Mouse (Mus musculus): ENCODE results near the gene Arnt.
A peak's percentile ranks its signal among the peaks of the same experiment; 100 is the strongest.
"Not testable (repeated sequence)": the region's sequence is repeated elsewhere in the genome, so short reads cannot be mapped to it uniquely, and the experiment has no call there.

The Arnt gene

DNA sequence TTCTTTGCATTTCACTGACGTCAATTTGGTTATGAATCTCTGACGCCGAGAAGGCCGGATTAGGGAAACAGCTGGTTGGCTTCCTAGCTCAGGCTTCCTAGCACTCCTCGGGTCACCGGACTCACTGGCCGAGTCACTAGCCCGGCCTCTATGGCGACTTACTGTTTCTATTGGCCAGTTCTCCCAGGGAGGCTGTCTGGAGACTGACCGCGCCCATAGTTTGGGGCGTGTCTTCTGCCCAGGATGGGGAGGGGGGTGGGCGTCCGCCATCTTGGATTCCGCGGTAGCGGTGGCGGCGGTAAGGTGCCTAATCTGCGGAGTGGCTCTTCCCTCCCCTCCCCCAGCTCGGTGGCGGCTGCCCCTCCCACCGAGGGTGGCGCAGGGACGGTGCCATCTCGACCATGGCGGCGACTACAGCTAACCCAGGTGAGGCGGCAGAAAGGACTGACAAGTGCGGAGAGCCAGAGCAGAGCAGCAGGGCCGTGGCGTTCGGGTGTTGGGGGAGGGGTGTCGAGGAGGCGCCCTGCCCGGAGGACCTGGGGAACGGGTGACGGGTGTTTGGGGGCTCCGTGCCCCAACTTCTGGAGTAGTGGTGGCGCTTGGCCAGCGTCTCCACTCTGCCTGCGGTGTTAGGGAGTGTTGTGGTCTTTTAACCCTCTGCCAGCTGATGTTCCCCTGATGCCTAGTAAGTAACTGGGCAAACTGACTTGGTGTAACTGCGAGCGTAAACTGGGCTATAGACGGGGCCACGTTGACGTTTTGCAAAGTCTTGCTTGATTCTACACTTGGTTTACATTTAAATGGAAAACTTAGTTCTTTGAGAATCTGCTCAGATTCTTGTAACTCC, at the start of gene Arnt:
Arnt (plus strand) TSS at position 253 of the 847 bp plus-strand sequence.
- peak; percentile 97 for DNase-seq

DNA sequence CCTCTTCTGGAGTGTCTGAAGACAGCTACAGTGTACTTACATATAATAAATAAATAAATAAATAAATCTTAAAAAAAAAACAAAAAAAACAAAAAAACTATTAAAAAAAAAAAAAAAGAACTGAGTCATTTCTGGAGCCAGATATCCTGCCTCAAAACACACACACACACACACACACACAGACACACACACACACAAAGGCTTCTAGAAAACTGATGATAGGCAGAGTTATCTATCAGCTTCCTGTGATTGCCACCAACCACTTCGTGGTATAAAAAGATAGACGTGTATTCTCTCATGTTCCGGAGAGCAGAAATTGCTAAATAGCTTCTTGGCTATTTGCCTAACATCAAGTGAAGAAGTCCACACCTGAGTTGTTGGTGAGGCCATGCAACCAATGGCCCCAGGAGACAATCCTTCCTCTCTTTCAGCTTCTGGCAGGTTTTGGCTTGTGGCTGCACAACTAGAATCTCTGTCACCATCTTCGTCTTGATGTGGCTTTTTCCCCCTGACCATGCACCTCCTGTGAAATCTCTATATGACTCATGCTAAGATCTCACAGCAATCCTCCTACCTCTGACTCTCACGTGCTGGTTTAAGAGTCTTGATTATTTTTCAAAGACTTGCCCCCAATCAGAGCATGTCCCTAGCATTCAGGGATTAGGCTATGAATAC, 48.6 kb upstream of the Arnt start:
- DNase-seq, result no peak

DNA sequence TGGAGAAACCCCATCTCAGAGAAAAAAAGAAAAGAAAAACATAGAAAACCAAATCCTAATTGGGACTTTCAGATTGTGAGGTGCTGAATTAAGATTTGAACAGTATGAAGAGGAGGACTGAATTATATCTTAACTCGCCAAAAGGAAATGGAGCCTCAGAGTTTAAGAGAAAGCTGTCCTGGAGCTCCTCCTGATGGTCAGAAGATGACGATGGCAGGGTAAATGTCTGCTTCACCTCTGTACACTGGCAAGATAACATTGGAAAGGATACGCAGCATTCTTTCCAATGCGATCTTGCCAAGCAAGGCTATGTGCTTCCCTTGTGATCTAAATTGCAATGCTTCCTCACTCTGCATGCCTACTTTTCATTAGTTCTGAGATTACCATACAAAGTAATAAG, 39.8 kb upstream of the Arnt start:
- no peak for DNase-seq

DNA sequence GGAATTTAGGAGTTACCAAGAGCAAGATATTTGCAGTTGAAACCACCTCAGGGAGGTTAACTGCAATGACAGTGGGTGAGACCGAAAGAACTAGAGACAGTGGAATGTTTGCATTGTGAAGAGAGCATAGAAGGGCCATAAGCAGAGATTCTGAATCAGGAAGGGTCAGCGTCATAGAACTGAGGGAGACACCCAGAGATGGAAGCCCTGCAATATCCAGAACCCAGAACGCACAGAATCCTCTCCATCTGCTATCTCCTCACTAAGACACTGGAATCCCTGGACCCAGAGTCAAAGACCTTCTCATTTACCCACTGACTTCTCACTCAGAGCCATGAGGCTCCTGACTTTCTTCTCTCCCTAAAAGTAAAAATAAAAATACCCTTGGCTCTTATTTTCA, 31.4 kb upstream of the Arnt start, which contains the start of gene 4930558C23Rik:
4930558C23Rik (minus strand) TSS at position 101 of the 400 bp plus-strand sequence.
- DNase-seq, result no peak

DNA sequence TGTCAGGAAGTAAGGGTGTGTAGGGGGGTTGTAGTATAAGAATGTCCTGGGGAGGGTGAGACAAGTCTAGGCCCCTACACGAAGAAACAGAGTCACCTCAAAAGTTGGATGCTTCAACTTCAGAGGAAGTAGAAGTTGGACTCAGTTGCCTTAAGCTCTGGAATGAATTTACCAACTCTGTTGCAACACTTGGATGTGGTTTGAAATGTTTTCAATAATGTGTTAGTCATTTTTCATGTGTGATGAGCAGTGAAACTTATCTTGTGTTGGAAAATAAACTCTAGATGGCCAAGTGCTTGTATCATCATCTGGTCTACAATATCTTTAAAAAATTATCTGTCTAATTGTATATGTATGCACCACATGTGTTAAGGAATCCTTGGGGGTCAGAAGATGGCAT, 26.5 kb upstream of the Arnt start:
- DNase-seq, result no peak

DNA sequence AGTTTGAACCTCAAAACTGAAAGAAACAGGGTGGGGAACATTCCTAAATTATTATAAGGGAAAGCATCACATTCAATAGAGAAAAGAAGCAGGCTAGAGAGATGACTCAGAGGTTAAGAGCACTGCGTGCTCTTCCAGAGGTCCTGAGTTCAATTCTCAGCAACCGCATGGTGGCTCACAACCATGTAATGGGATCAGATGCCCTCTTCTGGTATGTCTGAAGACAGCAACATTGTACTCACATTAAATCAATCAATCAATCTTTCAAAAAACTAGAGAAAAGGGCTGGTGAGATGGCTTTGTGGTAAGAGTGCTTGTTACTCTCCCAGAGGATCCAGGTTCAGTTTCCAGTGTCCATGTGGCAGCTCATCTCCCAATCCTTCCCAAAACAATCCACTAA, 25.3 kb upstream of the Arnt start:
- DNase-seq, result no peak

DNA sequence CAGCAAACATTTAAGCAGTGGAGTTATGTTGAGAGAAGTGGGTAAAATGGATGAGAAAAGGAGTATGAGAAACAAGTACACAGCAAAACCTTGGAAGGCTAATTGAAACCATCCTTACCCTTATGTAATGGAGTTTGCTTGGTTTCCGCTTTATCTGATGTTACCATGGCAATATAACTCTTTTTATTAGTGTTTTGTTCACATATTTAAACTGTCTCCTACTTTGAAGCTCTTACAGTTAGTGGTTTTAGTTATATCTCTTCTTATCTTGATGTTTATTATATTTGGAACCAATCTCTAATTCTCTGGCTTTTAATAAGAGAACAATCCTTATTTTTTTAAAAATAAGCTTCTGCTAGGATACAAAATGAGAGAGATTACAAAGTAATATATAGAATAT, 21.9 kb upstream of the Arnt start:
- DNase-seq, result no peak

DNA sequence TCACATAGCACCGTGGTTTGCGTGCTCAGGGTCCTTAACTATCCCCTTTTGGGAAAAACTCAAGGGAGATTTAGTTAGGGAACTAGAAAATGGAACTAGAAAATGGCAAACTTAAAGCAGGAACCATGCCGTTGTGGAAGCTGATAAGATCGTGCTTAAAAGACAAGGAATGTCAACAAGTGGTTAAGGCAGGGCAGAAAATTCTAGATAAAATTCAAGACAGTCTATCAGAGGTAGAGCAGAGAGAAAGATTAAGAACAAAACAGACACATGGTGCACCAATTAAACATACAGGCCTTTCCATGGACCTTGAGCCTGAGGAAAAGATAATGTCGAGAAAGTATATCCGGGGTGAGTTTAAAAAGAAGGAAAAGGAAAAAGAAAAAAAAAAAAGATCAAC, 16.3 kb upstream of the Arnt start:
- no peak for DNase-seq

DNA sequence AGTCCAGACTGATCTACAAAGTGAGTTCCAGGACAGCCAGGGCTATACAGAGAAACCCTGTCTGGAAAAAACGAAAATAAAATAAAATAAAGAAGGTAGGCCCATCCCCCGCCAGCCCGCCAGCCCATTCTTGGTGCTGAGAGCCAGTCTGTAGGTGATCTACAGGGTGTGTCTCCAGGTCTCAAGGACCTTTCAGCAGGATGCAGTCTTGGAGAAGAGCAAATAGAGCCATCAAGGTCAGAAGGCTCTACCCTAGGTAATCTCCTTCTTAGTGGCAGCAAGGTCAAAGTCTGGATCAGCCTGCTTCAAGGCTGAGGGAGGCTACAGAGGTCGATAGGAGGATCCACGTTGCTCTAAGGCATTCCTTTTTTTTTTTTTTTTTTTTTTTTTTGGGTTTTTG, 7.7 kb upstream of the Arnt start:
- DNase-seq, result not testable (repeated sequence)

DNA sequence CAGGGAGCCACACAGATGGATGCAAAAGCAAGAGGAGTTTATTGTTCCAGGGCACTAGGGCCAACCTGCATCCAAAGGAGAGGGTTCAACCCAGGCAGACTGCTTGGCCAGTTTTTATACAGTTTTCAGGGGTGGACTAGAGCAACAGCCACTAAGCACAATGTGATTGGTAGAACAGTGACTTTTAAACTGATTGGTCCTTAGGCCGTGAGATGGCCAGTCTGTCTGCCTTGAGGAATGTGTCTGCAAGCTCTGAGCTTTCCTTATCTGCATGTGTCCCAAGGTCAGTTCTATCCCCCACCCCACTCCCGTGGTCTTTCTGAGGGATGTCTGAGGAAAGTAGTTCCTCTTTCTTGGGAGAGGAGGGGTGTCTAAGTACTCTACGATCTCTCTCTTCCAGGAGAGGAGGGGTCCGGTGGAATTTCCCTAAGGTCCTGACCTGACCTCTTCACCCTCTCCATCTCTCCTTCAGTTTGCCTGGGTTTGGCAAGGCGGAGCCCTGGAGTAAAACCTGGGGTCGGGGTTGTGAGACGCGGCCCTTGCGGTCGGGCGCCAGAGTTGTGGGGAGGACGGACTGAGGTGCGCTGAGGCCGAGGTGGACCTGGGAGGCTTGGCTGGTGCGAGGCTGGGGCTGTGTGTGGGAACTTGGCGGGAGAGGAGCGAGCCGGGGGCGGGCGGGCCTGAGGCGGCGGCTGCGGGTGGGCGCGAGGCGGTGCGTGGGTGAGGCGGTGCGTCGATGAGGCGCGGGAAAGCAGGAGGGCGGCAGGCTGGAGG, 6.9 kb upstream of the Arnt start:
- DNase-seq, result not testable (repeated sequence)

DNA sequence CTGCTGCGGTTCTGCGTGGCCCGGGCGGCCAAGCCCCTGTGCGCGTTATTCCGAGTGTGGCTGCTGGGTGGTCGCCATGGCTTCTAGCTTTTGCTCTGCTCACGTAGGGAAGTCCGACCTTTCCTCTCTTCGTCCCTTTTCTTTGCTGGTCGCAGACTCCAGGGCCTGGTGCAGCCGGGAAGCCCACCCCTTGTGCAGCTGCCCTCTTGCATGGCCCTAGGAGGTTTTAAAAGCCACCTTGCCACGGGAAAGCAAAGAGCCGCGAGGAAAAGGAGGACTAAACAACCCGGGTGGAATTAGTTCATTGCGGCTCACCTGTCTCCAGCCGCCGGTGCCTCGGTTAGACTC, 6.3 kb upstream of the Arnt start:
- not testable (repeated sequence) for DNase-seq

DNA sequence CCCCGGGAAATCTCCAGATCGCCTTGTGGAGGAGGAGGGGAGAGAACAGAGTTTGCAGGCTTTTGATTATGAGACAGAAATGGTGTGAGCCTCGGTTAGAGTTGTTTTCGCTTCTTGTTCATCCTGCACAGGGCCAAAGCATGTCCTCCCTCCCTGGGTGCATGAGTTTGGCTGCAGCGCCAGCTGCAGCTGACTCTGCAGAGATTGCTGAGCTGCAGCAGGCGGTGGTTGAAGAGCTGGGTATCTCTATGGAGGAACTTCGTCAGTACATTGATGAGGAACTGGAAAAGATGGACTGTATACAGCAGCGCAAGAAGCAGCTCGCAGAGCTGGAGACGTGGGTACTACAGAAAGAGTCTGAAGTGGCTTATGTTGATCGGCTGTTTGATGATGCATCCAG, 5.8 kb upstream of the Arnt start:
- not testable (repeated sequence) for DNase-seq

DNA sequence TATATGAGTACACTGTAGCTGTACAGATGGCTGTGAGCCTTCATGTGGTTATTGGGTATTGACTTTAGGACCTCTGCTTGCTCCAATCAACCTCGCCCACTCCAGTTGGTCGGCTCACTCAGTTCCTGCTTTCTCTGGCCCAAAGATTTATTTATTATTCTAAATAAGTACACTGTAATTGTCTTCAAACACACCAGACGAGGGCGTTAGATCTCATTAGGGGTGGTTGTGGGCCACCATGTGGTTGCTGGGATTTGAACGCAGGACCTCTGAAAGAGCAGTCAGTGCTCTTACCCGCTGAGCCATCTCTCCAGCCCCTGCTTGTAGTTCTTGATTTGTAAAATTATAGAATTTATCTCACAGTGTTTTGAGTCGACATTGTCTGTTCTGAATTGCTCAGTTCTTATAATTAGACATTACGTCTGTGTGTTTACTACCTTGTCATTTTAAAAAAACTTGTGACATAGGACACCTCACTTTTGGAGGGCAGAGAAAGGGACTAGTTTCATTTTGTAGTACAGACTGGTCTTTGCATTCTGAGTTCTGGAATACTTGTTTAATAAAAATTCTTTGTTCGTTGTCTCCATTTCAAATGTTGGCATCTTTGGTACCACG, 780 bp upstream of the Arnt start:
- no peak for DNase-seq

DNA sequence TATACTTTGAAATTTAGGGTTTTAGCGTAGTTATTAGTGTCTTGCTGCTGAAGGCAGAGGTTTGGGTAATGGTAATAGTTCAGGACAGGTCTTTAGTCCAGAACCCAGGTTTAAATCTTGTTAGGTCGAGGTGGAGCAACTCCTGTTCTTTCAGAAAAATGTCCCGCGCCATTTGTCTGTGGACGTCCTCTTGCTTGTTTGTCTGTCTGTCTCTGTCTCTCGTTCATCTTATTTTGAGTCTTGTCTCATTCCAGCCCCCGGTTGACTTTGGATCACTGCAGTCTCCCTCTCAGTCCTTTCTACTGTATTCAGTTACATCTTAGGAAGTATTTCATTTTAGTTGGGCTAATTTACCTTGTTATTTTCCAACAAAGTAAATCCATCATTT, 789 bp downstream of the Arnt start:
- no peak for DNase-seq

DNA sequence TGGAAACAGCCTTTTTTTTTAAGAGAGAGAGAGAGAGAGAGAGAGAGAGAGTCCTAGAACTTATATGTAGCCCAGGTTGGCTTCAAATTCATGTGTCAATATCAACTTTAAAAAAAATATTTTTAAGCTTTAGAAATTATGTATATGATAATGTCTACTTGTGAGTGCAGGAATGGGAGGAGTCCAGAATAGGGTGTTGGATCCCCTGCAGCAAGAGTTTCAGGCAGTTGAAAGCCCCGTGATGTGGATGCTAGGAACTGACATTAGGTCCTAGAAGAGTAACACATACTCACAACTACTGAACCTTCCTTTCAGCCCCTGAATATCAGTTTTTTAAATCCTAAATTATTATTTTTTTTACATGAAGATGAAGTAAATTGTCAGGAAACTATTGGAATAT, 1.4 kb downstream of the Arnt start:
- no peak for DNase-seq

DNA sequence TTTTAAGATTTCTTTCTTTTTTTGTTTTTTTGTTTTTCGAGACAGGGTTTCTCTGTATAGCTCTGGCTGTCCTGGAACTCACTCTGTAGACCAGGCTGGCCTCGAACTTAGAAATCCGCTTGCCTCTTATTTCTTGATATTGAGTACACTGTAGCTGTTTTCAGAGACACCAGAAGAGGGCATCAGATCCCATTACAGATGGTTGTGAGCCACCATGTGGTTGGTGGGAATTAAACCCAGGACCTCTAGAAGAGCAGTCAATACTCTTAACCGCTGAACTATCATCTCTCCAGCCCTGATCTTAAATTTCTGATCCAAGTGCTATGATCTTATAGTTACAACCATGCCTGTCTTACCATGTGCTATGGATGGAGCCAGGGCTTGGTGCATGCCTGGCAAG, 4.4 kb downstream of the Arnt start:
- DNase-seq, result not testable (repeated sequence)

DNA sequence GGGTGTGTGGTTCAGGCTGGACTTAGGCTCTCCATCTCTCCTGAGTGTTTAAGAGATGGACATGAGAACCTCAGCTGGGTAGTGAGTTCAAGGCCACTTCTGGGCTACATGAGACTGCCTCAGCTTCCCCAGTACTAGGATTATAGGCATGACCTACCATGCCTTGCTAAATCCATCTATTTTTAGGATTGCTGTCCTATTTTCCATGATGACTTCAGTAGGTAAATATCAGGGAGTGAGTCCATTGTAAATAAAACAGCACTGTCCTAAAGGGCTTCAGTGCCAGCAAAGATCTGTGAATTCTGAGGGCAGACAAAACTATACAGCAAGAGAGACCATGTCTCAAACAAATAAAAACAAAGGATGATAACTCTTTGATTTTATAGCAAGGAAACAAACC, 5.5 kb downstream of the Arnt start:
- DNase-seq, result no peak

DNA sequence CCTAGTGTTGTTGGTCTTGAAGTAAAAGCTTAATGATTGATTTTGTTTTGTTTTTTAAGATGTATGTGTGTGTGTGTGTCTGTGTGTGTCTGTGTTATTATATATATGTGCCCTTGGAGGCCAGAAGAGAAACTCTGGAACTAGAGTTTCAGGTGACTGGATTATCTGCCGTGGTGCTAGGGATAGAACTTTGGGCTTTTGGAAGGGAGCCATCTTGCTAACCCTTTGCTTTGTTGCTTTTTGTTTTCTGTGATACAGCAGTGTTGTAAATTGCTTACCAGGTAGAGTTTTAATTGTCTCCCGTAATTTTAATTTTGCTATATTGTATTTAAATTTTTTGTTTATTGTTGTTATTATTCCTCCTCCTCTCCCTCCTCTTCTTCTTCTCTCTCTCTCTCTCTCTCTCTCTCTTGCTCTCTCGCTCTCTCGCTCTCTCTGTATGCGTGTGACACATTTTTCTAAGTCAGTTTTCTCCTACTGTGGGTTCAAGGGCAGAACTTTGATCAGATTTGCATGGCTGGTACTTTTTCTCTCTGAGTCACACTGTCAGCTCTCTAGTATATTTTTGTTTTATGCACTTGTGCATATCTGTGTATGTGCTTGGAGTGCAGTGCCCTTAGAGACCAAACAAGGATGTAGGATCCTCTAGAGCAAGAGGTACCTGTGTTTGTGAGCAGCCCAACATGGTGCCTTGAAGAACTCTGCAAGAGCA, 8.4 kb downstream of the Arnt start:
- no peak for DNase-seq

DNA sequence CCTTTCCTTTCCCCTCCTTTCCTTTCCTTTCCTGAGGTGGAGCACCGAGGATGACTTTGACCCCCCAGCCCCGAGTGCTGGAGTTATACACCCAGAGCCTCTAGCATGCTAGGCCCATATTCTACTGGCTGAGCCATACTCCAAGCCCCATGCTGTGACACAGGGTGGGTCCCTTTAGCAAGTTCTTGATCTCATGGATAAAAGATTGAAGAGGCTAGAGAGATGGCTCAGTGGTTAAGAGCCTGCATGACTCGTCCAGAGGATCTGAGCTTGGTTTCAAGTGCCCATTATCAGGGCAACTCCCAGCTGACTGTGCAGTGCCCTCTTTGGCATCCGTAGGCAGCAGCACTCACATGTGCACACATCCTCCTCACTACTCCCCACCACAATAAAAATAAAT, 11.1 kb downstream of the Arnt start:
- DNase-seq, result no peak

DNA sequence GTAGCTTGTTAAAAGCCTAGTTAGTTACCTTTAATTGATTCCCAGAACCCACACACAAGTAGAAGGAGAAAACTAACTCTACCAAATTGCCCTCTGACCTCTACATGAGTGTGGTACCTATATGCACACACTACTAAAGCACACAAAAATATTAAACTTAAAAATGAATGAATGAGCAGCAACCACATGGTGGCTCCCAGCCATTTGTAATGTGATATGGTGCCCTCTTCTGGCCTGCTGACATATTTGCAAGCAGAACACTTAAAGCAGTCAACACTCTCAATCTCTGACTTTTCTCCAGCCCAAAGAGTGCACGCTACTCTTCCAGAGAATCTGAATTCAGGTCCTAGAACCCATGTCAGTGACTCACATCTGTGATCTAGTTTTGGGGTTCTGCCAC, 16.2 kb downstream of the Arnt start:
- DNase-seq, result no peak

DNA sequence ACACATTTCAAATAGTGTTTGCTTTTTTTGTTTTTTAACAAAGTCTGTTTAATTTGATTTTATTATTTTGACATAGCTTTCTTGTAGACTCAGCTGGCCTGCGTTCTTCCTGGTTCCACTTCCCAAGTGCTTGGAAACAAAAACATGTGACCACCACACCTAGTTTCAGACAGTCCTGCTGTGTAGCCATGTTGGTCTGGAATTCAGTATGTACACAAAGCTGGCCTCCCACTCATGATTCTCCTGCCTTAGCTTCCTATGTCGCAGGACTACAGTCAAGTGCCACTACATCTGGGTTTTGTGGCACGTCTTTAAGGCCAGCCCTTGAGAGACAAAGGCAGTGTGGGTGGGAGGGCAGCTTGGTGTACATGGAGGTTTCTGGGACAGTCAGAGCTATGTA, 16.7 kb downstream of the Arnt start:
- no peak for DNase-seq

DNA sequence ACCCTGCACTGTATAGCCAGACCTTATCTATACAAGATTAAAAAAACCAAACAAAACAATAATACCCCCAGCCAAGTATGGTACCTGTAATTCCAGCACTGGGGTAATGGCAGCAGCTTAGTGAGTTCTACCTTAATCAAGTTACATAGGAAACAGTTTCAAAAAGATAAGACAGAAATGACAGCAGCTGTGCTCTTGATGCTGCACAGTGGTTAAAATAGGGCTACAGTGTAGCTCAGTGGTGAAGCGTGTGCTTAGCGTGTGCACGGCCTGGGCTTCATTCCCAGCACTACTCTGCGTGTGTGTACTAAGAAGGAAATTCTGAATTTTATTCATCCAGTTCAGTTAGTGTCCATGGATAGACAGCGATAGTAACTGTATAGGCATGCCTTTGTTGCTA, 22.2 kb downstream of the Arnt start:
- no peak for DNase-seq

DNA sequence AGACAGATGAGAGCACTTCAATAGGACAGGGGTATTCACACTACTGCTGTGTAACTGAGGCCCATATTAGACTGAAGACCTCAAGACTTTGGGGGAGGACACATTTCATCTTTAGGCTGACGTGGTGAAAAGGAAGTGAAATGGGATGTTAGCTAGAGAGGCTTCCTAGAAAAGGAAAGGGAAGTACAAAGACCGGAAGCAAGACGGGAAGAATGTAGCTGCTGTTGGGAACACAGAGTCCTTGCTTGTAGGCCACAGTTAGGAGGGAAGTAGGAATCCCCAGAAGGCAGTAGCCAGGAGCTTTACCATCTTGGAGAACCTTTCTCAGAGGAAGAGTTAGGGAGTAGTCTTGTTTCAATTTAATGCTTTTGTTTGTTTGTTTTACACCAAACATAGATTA, 23.6 kb downstream of the Arnt start:
- DNase-seq, result no peak

Measured in kidney, adult 11 months (tissue).